Mouse (Mus musculus) thymus, adult 2 months (tissue): ENCODE data around the gene Pld1.

ENCODE experiments used
- CTCF ChIP-seq: fragments of 200-500 bp; IDR thresholded peaks from 2 replicates; pipeline ENCODE4 v1.5.1; 2012; ENCODE audit warnings: mild to moderate bottlenecking, control low read depth, low read length, moderate library complexity, borderline replicate concordance; ENCODE audit not compliant: control insufficient read depth, poor library complexity, insufficient read depth; ENCODE audit errors: extremely low read depth
- POLR2A ChIP-seq: fragments of 200-500 bp; IDR thresholded peaks from 2 replicates; pipeline ENCODE4 v1.6.1; 2012; ENCODE audit warnings: mild to moderate bottlenecking, low read length, control low read depth, moderate library complexity; ENCODE audit not compliant: control insufficient read depth, poor library complexity, insufficient read depth; ENCODE audit errors: extremely low read depth

GRCm38 (mm10) chr3:28053076-28053475 is 114.6 kb downstream of the Pld1 start:
- TF ChIP-seq CTCF = no peak
- no peak for TF ChIP-seq POLR2A
